Mouse (Mus musculus): ENCODE results near the gene Tmem232.

GRCm38 (mm10) chr17:65559273-65559672 lies 18.7 kb upstream of the Tmem232 start:
- TF ChIP-seq CTCF (IDR thresholded peaks at IDR 0.05; ENCODE audit: low read depth) = peak; percentile 80
- TF ChIP-seq EP300 (IDR thresholded peaks at IDR 0.05; ENCODE audit: low read depth) = no peak

Data from liver, postnatal 0 days (tissue).